Mouse (Mus musculus): ENCODE results near the gene Kat5. TPM values are rescaled to one million over a fixed set of nuclear protein-coding genes. Genes with fewer than 3 reads are reported as not detected.

The Kat5 gene
- 78.7 TPM for polyA plus RNA-seq (2017; shearing (Covaris generic))

DNA sequence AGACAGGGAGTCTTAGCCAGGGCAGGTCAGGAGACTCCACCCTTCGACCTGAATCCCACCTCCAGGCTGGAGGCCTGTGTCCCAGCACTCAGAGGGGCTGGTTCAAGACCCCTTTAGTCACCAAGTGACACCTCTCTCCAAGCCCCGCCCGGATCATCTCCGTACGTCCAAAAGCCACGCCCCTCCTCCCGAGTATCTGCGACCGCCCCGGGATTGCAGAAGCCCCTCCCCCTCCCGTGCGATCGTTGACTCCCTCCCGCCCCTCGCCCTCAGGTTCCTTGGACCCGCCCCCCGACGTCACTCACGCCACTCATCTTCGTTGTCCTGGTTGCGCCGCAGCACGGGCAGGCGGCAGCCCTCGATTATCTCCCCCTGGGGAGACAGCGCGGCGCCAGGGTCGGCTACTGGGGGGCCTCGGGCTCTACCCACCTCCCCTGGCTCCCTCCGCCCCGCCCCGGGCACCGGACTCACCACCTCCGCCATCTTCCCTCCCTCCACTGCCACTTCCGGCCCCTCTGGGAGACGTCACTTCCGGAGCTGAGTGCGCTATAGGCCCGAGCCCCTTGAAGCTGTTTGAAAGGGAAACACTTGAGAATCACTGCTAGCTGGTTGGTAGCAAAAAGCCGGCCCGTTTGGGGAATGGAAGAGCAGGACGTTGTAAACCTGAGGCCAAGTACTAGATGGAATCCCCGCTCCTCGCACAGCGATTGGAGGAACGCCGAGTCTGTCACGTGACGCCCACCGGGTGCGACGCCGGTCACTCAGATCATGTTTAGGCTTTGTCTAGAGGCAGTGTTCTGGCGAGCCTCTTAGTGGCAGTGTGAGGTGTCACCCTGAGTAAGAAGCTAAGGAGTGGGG lies at the start of gene Kat5:
TSS of gene Kat5 (minus strand) at position 691 of the 858 bp plus-strand sequence.

DNA sequence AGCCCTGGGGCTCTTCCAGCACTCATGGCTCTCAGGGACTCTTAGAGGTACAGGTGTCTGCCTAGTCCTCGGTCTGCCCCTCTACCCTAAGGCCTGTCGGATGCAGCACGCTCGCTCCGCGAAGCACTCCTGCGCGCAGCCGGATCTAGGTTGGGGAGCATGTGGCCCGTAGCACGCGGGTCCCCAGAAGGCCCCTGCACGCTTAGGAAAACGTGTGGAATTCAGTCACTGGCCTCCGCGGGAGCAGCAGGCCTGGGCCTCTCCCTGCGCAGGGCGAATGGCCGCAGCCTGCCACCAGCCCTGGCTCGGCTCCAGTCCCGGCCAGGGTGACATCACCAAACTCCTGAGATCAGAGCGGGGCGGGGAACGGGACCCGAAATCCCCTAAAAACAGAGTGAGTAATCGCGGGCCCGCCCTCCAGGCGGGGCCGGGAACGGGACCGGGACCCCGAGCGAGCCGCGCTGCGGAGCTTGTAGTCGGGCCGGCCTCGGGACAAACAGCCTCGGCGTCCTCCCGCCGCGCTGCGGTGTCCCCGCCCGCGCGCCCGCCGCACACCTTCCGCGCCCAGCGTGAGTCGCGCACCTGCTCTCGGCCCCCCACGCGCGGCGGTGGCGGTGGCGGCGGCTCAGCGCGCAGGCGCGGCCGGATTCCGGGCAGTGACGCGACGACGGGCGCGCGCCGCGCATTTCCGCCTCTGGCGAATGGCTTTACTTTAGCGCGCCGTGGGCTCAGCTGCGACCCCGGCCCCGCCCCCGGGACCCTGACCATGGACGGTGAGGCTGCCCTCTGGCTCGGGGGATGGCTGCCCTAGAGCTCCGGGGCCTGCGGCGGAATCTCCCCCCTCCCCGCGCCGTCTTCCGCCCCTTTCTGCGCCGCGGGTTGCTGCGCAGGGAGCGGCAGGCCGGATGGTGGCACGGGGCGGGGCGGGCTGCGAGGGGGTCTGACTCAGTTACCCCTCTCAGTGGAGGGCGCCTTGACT lies 27.3 kb upstream of the Kat5 start, which contains the start of gene Rela:
TSS of gene Rela (plus strand) at position 415 of the 979 bp plus-strand sequence.

DNA sequence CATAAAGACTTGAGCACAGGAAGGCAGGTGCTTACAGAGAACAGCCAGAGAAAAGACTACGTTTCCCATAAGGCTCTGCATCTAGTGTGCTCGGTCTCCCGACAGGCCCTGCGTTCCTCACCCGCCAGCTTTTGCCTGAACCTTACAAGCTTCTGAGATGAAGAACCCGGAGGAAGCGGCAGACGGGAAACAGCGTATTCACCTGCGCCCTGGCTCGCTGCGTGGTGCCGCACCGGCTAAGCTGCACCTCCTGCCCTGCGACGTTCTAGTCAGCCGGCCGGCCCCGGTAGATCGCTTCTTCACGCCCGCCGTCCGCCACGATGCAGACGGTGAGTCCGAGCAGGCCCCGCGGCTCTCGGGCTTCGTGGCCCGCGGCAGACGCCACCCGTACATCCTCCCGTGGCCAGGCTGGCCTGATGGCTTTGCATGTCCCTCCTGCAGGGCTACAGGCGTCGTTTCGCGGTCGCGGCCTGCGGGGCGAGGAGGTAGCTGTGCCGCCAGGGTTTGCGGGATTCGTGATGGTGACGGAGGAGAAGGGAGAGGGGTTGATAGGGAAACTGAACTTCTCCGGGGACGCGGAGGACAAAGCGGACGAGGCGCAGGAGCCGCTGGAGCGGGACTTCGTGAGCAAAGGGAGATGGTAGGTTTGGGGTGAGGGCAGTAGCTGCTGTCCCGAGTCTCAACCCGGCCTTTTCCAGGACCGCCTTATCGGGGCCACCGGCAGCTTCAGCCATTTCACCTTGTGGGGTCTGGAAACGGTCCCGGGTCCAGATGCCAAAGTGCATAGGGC lies 8.1 kb downstream of the Kat5 start, which contains the start of gene Rnaseh2c:
TSS of gene Rnaseh2c (plus strand) at position 122 of the 790 bp plus-strand sequence.

DNA sequence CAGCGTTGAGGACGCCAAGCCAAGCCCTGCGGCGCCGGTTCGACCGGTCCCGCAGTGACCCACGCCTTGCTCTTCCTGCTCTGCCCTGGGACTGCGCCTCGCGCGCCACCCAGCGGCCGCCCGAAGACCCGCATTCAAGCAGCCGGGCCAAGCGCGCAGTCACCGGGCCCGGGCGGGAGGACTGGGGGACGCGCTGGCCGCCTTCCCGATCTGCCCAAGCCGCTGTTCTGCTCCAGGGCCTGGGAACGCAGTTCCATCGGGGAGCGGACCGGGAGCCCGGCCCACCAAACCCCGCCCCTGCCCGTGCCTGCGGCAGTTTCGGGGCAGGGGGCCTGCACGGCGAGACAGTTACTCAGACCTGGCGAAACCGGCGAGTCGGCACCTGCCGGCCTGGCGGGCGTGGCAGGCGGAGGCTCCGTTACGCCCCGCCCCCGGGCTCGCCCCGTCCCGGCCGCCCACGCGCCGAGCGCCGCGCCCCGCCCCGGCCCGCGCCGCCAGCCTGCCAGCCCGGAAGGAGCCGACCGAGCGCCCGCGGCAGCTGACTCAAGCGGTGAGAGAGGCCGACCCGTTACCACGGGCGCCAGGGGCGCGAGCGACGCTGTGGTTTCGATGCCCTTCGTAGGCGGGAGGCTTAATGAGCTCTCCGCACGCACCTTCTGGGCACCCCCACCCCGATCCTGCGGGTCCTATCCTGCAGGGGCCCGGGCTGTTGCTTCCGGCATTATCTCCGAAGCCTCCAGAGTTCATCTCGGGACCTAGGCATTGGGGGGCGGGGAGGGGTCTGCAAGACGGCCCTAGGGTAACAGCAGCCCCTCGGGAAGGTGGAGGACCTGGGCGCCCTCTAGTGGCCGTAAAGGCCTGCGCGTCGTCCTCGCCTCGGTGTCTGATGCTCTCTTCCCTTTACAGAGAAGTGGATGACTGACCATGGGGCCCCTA lies 42.2 kb downstream of the Kat5 start, which contains the start of gene Ap5b1:
TSS of gene Ap5b1 (plus strand) at position 492 of the 936 bp plus-strand sequence.

DNA sequence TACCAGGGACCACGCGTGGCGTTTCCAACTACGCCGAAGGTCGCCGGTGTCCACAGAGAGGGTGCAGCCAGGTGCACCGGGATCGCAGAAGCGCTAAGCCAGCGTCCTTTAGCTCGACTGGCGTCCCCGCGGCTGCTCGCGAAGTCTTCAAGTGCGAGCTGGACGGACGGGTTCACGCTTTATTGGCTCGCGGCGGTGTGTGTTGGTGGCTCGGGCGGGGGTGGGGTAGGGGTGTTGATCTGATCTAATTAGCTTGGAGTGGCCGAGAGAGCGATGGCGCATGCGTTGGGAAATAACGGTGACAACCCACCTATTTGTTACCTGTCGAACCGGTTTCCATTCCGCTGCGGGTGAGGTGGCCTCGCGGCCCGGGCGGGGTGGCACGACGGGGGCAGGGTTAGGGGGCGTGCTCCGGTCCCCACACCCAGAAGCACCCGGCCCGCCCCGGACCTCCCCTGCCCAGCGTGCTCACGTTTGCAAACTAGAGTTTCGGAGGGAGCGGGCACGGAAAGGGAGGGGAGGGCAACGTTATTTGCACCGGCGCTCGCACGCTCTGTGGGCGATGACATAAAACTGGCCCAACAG lies 49.5 kb downstream of the Kat5 start, which contains the start of gene Ovol1:
TSS of gene Ovol1 (minus strand) at position 190 of the 585 bp plus-strand sequence.

Other genes with a start within 250 kb of the Kat5 start
- gene Eif1ad, start 243.5 kb downstream of the Kat5 start, polyA plus RNA-seq (2017; shearing (Covaris generic)): 47.0 TPM
- gene Banf1, start 243.1 kb downstream of the Kat5 start, polyA plus RNA-seq (2017; shearing (Covaris generic)): 229 TPM
- 303 TPM for gene Sart1, start 221.5 kb downstream of the Kat5 start, polyA plus RNA-seq (2017; shearing (Covaris generic))
- gene Tsga10ip, start 207.7 kb downstream of the Kat5 start, polyA plus RNA-seq (2017; shearing (Covaris generic)): 2.2 TPM
- gene Drap1, start 185.3 kb downstream of the Kat5 start, polyA plus RNA-seq (2017; shearing (Covaris generic)): 195 TPM
- gene AI837181, start 185.1 kb downstream of the Kat5 start, polyA plus RNA-seq (2017; shearing (Covaris generic)): 35.8 TPM
- not detected for gene Fosl1, start 162.7 kb downstream of the Kat5 start, polyA plus RNA-seq (2017; shearing (Covaris generic))
- gene Ccdc85b, start 152.3 kb downstream of the Kat5 start, polyA plus RNA-seq (2017; shearing (Covaris generic)): 7.4 TPM
- 75.8 TPM for gene Fibp, start 149.6 kb downstream of the Kat5 start, polyA plus RNA-seq (2017; shearing (Covaris generic))
- 75.3 TPM for gene Ctsw, start 141.7 kb downstream of the Kat5 start, polyA plus RNA-seq (2017; shearing (Covaris generic))
- gene Efemp2, start 136.3 kb downstream of the Kat5 start, polyA plus RNA-seq (2017; shearing (Covaris generic)): 0.81 TPM
- gene Mus81, start 121.8 kb downstream of the Kat5 start, polyA plus RNA-seq (2017; shearing (Covaris generic)): 45.4 TPM
- gene Cfl1, start 119.8 kb downstream of the Kat5 start, polyA plus RNA-seq (2017; shearing (Covaris generic)): 2,727 TPM
- gene 1700020D05Rik, start 106.5 kb downstream of the Kat5 start, polyA plus RNA-seq (2017; shearing (Covaris generic)): not detected
- 3.7 TPM for gene Snx32, start 99.7 kb downstream of the Kat5 start, polyA plus RNA-seq (2017; shearing (Covaris generic))
- not detected for gene Ovol1, start 49.6 kb downstream of the Kat5 start, polyA plus RNA-seq (2017; shearing (Covaris generic))
- 8.4 TPM for gene Ap5b1, start 42.2 kb downstream of the Kat5 start, polyA plus RNA-seq (2017; shearing (Covaris generic))
- gene Rnaseh2c, start 8.4 kb downstream of the Kat5 start, polyA plus RNA-seq (2017; shearing (Covaris generic)): 94.3 TPM
- gene Rela, start 27.2 kb upstream of the Kat5 start, polyA plus RNA-seq (2017; shearing (Covaris generic)): 221 TPM
- gene Sipa1, start 53.5 kb upstream of the Kat5 start, polyA plus RNA-seq (2017; shearing (Covaris generic)): 178 TPM
- gene Map3k11, start 78.5 kb upstream of the Kat5 start, polyA plus RNA-seq (2017; shearing (Covaris generic)): 53.1 TPM
- gene Pcnx3, start 78.7 kb upstream of the Kat5 start, polyA plus RNA-seq (2017; shearing (Covaris generic)): 58.4 TPM
- 0.46 TPM for gene Kcnk7, start 94.1 kb upstream of the Kat5 start, polyA plus RNA-seq (2017; shearing (Covaris generic))
- gene Ehbp1l1, start 116.1 kb upstream of the Kat5 start, polyA plus RNA-seq (2017; shearing (Covaris generic)): 20.2 TPM
- 57.4 TPM for gene Fam89b, start 119.4 kb upstream of the Kat5 start, polyA plus RNA-seq (2017; shearing (Covaris generic))
- gene Ltbp3, start 130.7 kb upstream of the Kat5 start, polyA plus RNA-seq (2017; shearing (Covaris generic)): not detected
- gene Scyl1, start 161.2 kb upstream of the Kat5 start, polyA plus RNA-seq (2017; shearing (Covaris generic)): 65.2 TPM